Mouse (Mus musculus) granulocyte monocyte progenitor cell, adult 5-6 weeks (primary cell): ENCODE results near the gene Zfp108. TPM values are rescaled to one million over a fixed set of nuclear protein-coding genes. Genes with fewer than 3 reads are reported as not detected.
"Not testable (repeated sequence)": the region's sequence is repeated elsewhere in the genome, so short reads cannot be mapped to it uniquely, and the experiment has no call there.

Source experiments
- ATAC-seq: replicated peaks from 2 replicates; pipeline ENCODE4 v1.8.0; 2016; ENCODE audit warnings: mild to moderate bottlenecking, moderate TSS enrichment, inconsistent platforms; ENCODE audit not compliant: poor library complexity, severe bottlenecking
- total RNA-seq, 2 experiments: library from RNA; stranded (forward) in 1 of 2; stranded (reverse) in 1 of 2; fragments of 200-712, 200-1000 nt in 1 of 2; fragments of >200 nt in 1 of 2; fragmentation: Nextera tagmentation in 1 of 2; gene quantifications; 2 replicates each; pipeline ENCODE4 v1.2.3; 2014 to 2017

Zfp108 gene
- 1.5 and 3.1 TPM in 2 replicates for total RNA-seq (2014; fragmentation: Nextera tagmentation)
- total RNA-seq (2017): 2.6 and 3.3 TPM in 2 replicates

DNA sequence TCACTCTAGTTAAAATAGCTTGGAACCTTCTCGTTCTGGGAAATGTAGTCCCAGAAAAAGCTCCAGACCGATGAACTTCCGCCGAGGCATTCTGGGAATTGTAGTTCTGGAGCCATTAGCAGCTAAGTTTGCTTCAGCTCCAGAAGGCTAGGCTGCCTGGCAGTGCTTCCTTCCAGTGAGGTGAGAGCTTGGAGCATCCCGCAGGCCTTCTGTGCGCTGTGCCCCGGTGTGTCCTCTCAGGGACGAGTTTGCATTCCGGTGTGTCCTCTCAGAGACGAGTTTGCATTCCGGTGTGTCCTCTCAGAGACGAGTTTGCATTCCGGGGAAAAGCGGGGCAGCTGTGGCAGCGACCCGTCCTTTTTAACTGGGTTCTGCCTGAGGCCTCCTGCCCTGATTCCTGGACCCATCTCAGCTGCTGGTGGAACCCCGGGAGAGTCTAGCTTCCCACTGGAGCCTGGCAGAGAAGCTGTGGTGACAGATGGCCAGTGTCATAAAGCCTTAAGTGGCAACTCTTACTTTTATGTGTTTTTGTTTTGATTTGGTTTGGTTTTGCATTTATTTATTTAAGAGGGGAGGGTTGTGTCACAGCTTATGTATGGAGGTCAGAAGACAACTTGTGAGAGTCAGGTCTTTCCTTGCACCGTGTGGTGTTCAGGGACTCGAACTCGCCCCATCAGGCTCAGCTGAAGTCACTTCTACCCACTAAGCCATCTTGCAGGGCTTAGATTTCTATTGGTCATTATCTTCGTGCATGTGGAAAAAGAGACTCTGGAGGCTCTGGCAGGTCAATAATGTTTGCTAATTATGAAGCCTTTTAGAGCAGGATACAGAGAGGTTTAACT lies at the start of gene Zfp108:
Gene Zfp108 (plus strand): TSS at position 162 of the 842 bp plus-strand sequence.
- peak; percentile 97 for ATAC-seq

DNA sequence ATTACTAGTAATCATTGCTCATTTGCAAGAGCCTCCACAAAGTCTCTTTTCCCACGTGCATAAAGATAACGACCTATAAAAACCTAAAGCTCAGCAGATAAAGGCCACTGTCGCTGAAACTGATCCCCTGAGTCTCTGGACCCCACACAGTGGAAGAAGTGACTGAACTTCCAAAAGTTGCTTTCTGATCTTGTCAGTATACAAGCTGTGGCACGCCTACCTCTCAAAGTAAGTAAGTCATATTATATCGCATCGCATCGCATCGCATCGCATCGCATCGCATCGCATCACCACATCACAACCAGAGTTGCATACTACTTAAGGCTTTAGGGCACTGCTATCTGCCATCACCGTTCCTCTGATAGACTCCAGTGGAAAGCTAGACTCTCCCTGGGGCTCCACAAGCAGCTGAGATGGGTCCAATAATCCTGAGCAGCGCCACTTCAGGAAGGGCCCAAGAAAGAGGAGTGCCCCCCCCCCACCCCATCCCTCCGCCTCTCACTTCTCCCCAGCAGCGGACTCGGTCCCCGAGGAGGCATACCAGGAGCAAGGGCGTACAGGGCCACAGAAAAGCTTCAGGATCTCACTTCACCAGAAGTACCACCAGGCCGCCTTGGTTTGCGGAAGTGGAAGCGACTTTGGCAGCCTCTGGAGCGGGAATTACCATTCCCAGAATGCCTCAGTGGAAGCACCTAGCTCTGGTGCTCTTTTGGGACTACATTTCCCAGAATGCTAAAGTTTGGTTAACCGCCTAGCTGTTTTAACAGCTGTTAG lies 46.9 kb upstream of the Zfp108 start:
- ATAC-seq: peak; percentile 99

DNA sequence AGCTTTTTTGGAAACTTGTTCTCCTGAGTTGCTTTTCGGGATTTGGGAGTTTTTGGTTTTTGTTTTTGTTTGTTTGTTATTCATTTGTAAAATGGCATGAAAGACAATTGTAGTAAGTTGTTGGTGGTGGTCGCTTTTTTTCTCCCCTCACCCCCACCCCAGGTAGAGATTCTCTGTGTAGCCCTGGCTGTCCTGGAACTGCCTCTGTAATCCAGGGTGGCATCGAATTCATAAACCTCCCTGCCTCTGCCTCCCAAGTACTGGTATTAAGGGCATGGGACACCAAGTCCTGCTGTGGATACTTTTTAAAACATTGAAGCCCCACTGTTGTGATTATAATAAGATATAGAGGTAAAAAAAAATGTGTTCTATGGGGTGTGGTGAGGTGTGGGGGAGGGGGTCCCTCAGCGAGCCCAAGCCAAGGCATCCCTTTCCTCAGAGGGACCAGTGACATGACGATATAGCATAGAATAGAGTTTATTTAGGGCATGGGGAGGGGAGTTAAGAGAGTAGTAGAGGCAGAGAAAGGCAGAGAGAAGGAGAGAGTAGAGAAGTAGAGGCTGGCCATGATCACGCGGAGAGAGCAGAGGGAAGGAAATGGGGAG lies 46.2 kb upstream of the Zfp108 start:
- no peak for ATAC-seq

DNA sequence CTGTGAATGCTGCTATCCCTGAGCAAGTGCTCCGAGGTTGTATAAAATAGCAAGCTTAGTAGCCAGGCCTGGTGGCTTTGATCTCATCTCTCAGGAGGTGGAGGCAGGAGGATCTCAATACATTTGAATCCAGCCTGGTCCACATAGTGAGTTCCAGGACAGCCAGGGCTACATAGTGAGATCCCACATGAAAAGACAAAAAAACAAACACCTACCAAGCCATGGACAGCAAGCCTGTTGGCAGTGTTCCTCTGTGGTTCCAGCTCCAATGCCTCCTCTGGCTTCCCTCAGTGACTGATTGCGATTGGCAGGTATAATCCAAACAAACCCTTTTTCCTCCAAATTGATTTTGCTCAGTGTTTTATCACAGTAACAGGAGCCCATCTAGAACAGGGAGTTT lies 44.3 kb upstream of the Zfp108 start:
- no peak for ATAC-seq

DNA sequence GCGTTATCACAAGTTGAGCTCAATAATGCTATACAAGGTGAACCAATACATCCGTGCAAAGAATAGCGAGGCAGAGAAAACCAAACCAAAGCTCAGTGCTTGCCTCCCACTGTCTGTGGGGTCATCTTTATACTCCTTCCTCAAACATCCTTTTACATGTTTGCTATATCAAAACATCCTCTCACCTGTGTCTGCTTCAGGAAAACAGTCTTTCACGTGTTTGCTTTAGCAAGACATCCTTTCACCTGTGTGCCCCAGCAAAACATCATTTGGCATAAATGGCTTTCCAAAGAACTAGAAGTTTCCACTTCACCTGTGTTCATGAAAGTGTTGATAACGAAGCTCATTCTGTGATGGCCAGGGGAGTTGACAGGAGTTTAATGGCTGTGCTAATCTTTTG lies 43.3 kb upstream of the Zfp108 start, which contains the start of gene Zfp111:
Gene Zfp111 (minus strand): TSS at position 101 of the 400 bp plus-strand sequence.
- no peak for ATAC-seq

DNA sequence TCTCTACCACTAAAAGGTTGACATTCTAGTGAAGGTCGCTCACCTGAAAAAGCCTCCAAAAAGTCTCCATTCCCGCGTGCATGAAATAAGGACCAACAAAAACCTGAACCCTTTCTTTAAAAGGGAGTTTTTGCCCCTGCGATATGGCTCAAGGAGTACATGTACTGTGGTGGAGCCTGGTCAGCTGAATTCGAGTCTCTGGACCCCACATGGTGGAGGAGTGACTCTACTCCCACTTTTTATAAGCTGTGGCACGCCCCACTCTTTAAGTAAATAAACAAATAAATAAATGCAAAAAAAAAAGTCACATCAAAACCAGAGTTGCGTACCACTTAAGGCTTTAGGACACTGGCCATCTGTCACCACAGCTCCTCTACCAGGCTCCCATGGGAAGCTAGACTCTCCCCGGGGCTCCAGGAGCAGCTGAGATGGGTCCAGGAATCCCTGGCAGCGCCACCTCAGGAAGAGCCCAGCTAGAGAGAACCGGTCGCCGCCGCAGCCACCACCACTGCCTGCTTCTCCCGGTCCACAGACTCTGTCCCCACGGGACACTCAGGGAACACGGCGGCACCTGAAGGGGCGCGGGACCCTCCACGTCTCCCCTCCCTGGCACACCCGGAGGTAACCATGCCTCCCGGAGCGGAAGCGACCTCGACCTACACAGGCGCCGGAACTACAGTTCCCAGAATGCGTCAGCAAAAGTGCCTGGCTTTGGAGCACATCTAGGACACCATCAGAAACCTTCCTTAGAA lies 17.4 kb upstream of the Zfp108 start, which contains the start of gene Zfp109:
Gene Zfp109 (minus strand): TSS at position 521 of the 752 bp plus-strand sequence.
- peak; percentile 95 for ATAC-seq

DNA sequence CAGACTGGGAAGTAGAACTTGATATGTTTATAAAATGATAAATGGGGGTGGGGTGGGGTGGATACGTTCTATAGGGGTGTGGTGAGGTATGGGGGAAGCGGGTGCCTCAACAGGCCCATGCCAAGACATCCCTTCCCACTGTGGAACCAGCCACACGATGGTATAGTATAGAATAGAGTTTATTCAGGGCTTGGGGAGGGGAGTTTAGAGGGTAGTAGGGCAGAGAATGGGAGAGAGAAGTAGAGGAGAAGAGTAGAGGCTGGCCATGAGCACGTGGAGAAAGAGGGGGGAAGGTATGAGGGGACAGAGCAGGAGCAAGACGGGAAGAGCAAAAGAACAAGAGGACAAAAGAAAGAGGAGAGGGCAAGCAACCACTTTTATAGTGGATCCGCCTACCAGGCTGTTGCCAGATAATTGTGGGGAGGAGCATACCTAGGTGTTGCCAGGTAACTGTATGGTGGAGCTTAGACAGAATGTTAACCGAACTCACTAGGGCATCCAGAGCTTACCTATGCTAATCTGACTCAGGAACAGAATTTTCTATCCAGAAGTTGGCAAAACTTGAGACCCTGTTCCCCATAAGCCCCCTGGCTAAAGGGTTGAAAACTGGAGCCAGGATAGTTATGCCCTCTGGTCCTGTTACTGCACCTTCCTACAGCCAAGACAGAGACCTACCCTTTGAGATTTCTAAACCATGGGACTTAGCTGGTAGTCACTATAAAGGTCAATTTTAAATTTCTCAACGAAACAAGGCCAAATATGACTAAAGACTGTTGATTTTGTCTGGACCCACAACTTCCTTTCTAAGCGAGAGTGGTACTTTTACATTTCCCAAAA lies 597 bp upstream of the Zfp108 start:
- no peak for ATAC-seq

DNA sequence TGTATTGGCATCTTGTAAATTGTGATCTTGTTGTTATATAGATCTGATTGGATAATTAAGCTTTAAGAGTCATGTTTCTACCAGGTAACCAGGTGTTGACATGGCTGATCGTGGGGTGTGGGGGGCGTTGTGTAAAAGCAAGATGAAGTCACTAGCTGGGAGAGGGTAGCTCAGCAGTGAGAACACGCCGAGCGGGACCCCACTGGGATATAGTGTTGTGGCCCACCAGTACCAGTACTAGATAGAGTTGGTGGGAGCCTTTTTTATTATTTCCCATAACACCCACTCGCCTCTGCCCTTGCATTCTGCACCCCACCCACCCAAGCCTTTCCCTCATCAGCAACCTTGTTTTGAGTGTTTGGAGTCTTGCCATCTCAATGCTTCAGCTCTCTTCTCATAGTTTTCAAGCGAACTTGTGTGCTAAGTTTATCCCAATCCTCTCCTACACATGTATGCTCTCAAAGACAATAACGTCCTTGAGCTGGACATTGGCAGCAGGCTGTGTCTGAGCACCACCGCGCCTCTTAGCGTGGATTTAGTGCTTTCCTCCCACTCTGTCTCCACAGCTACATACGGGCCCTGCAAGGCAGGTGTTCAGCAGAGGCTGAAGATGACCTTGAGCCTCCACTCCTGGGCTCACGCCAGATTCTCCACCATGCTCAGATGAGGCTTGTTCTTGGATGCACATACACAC lies 4.9 kb downstream of the Zfp108 start:
- ATAC-seq: no peak

DNA sequence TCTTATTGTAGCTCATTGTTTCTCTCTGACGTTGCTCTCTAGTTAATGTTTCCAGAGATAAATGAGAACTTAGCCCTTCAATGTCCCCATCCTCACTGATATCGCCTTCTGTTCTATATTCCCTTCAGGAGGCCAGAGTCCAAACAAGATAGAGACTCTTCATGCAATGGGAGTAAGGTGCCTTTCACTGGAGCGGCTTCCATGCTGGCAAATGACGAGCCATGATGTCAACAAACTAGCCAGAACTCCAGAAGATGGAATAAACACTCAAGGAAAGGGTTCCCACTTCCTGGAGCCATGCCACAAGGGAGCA lies 5.4 kb downstream of the Zfp108 start:
- ATAC-seq: no peak

DNA sequence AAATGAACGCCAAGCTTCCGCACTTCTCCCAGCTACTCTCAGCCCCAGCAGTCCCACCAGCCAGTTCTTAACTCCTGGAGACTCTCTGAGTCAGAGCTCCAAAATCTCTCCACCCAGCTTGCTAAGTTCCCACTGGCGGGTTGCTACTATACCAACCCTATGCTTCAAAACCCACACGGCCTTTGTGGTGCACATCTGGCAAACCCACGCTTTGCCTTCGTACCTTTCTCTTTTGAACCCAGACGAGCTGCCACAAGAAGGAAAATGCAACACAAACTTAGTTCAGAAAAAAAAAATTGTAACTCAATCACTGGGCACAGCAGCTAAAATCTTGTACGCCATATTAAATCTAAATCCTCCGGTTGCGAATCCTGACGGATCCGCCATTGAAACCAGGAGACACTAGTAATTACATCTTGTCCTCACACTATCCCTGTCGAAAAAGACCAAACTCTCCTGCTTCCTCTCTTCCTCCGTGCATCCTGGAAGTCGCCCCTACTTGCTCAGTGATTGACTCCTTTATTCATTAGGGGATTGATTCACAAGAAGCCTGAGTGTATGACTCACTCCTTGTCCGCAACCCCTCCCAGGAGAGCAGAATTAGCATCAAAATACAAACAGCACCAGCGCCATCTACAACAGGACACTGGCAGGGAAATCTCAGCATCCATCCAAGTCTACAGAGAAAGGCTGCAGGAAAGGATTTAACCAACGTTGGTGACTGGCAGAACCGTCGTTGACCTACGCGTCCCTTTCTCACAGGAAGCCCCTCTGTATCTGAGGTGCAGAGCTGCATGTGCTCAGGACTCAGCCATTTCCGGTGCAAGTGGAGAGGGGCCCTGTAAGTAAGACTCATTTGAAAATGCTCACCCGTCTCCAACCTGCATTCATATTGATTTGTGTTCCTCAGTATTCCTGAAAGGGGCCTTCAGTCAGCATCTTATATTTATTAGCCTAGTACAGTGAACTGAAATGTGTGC lies 13.9 kb downstream of the Zfp108 start:
- no peak for ATAC-seq

DNA sequence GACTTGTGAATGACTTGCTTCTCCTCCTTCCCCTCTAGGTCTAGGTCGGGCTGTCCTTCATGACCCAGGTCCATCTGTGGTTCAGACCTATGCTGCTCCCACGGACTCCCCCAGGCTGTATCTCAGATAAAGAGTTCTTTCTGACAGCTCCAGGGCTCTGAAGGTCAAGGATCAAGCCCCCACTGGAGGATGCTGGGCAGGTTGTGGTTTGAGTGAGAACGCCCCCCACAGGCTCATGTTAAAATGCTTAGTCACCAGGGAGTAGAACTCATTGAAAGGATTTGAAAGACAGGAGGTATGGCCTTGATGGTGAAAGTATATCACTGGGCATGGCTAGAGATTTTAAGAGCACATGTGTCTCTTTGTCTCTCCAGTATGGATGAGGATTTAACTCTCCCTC lies 14.7 kb downstream of the Zfp108 start:
- no peak for ATAC-seq

DNA sequence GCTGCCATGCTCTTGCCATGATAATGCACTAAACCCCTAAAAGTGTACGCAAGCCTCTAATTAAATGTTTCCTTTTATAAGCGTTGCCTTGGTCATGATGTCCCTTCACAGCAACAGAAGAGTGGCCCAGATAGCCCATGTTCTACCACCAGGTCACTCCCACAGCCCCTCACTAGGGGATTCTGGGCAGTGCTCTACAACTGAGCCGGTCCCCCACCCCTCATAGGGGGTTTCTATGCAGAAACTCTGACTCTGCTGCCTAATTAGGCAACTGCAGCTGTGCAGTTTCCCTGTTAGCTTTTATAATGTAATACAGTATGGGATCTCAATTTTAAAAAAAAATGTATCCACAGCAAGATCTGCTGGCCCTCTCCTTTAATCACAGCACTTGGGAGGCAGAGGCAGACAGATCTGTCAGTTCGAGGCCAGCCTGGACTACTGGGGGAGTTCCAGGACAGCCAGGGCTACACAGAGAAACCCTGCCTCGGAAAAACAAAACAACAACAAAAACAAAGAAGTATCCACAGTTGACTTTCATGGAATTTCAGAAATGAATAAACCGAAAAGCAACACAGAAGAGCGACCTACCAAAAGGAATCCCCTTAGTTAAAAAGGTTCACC lies 15.2 kb downstream of the Zfp108 start:
- ATAC-seq: no peak; the same call in 1 of the 2 replicates

DNA sequence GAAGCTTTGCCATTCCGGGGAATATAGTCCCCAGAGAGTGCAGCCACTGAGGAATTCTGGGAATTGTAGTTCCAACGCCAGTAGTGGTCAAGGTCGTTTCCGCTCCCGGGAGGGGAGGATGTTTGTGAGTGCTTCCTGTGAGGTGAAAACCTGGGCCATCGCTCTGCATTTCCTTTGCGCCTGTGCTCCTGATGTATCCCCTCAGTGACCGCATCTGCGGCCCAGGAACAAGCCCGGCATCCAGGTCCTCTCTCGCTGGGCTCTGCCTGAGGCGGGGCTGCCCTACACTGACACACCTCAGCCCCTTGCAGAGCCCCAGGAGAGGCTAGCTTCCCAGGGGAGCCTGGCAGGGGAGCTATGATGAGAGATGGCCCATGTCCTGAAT lies 15.7 kb downstream of the Zfp108 start, which contains the start of gene Zfp93:
Gene Zfp93 (plus strand): TSS at position 133 of the 385 bp plus-strand sequence.
- ATAC-seq: peak; percentile 98

DNA sequence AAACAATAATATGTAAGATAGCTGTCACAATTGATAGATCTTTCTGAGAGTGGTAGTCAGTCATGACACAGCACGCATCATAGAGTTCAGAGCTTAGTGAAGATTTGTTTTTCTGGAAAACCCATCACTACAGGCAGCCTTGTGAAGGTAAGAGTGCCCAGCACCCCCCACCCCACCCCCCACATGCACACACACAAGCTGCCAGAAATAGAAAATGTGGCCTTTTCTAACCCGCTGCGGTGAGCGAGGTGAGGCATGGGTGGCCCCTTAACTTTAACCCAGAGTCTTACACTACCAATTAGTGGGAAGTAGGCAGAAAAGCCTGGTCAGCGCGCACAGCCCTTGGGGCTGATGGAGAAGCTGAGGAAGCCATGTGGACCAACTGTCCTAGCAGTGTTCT lies 16.6 kb downstream of the Zfp108 start:
- no peak for ATAC-seq

DNA sequence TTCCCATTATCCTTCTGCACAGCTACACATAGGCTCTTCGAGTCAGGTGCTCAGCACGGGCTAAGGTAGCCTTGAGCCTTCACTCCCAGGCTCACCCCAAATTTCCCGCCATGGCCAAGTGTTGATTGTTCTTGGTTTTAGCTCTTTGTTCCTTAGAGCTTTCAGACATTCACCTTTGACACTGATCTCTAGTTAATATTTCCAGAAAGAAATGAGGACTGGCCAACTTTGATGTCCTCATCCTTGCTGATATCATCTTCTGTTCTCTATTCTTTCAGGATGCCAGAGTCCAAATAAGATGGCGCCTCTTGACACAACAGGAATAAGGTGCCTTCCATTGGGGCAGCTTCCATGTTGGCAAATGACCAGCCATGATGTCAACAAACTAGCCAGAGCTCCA lies 19.9 kb downstream of the Zfp108 start:
- ATAC-seq: no peak

DNA sequence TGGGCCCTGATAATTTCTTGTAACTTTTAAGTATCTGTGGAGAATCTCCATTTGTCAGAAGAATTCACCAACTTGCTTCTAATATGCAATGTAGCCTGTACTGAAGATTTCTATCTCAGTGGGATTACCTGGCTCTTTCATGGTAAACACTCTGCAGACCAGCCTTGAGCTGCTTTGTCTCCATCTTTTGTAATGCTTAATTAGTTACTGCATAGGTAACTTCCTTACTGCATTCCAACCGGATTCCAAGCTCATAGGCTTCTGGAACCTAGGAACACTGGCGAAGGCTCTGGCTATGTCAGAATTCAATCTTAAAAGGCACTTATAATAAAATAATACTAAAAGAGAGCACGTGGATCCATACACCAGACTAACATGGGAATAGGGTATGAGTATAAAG lies 24.2 kb downstream of the Zfp108 start:
- ATAC-seq: not testable (repeated sequence)
